Mouse (Mus musculus): Measurements from ENCODE around the gene Cnnm2.

GRCm38 (mm10) chr19:46879876-46880275 lies 118.5 kb downstream of the Cnnm2 start:
- TF ChIP-seq HCFC1 (IDR thresholded peaks at IDR 0.05; ENCODE audit: borderline replicate concordance, insufficient read depth, low read length): no peak
- TF ChIP-seq ZNF384 (IDR thresholded peaks at IDR 0.05; ENCODE audit: low read depth, low read length): no peak
- TF ChIP-seq CHD2 (IDR thresholded peaks at IDR 0.05; ENCODE audit: low read depth, low read length): no peak
- TF ChIP-seq MAFK (IDR thresholded peaks at IDR 0.05; ENCODE audit: insufficient read depth, low read depth, low read length): no peak
- TF ChIP-seq ZC3H11A (IDR thresholded peaks at IDR 0.05; ENCODE audit: borderline replicate concordance, low read depth, low read length): no peak

Measured in ES-E14 (cell line).